Mouse (Mus musculus) liver, embryonic 14.5 days (tissue): ENCODE results near the gene Rcvrn.

Experiments
- CTCF ChIP-seq: IDR thresholded peaks from 2 replicates; pipeline ENCODE4 v1.5.1; 2016; ENCODE audit warnings: antibody characterized with exemption, low read depth, control low read depth
- EP300 ChIP-seq: IDR thresholded peaks from 2 replicates; pipeline ENCODE4 v1.6.1; 2016; ENCODE audit warnings: antibody characterized with exemption, low read depth

GRCm38 (mm10) chr11:67728726-67729125, 33.6 kb downstream of the Rcvrn start:
- TF ChIP-seq CTCF: no peak
- TF ChIP-seq EP300: no peak
